Mouse (Mus musculus): ENCODE results near the gene Hoxb7. TPM values are rescaled to one million over a fixed set of nuclear protein-coding genes. Genes with fewer than 3 reads are reported as not detected.

Hoxb7 gene
- polyA plus RNA-seq, 1 experiment from 2014 or later = 56.1 TPM

- H3K27ac ChIP-seq = peak within 1 kb of the TSS; percentile 99
- H3K9ac ChIP-seq (ENCODE audit: low read depth, low read length) = peak within 1 kb of the TSS; percentile 98
- no peaks in the 10 kb centered on the region for H3K27me3 ChIP-seq (ENCODE audit: insufficient read depth, low read length)
- 6% methylated on average over 28 of the region's 28 CpGs for whole genome bisulfite sequencing
- H3K9me3 ChIP-seq (replicated peaks; ENCODE audit: low read length) = no peaks in the 10 kb centered on the region
- peak within 1 kb of the TSS; percentile 96 for H3K4me2 ChIP-seq (ENCODE audit: low read length)
- ATAC-seq (replicated peaks; ENCODE audit: low FRiP score, low read depth) (peak; percentile 9), DNase-seq (ENCODE audit: low spot score) (no peak)
- TF ChIP-seq CTCF (IDR thresholded peaks at IDR 0.05; ENCODE audit: low read depth) = no peak
- H3K4me1 ChIP-seq (replicated peaks; ENCODE audit: insufficient read depth, low read length) = peaks cover 23% of the 10 kb centered on the region; the same call in 1 of the 2 replicates
- peak within 1 kb of the TSS; percentile 83 for H3K4me3 ChIP-seq (replicated peaks; ENCODE audit: low read depth, low read length)
- H3K36me3 ChIP-seq (ENCODE audit: insufficient read depth, low read length) = 0 out of 2 replicates have a peak, but pooled peaks cover 7% of the 10 kb centered on the region
These were observed 31.4 kb downstream of the Hoxb7 start, which contains the start of gene Hoxb4 for GRCm38 (mm10) chr11:96317608-96318367. Gene Hoxb4 (plus strand): TSS chr11:96318267.

DNA sequence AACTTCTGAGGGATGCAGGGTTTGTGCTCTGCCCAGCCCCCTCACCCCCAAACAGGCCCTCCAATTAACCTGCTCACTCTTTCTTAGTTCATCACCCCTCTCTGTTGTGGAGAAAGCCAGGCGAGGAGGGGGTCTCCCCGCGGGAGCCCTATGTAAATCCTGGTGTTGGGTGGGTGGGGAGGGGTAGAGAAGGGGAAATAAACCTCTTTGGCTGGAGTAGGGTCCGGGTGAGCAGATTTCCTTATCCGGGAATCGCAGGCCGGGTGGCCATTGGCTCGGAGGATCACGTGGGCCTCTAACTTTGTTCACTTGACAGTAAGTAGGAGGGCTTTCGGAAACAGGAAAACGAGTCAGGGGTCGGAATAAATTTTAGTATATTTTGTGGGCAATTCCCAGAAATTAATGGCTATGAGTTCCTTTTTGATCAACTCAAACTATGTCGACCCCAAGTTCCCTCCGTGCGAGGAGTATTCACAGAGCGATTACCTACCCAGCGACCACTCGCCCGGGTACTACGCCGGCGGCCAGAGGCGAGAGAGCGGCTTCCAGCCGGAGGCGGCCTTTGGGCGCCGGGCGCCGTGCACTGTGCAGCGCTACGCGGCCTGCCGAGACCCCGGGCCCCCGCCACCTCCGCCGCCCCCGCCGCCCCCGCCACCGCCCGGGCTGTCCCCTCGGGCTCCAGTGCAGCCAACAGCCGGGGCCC is 32.1 kb downstream of the Hoxb7 start:
- ATAC-seq (replicated peaks; ENCODE audit: low FRiP score, low read depth) (peak; percentile 74), DNase-seq (ENCODE audit: low spot score) (peak; percentile 97)
- Histone ChIP-seq H3K27me3 (ENCODE audit: insufficient read depth, low read length) (no peaks in the 10 kb centered on the region), H3K27ac (peak overlapping the region; percentile 99), H3K4me1 (replicated peaks; ENCODE audit: insufficient read depth, low read length) (peaks cover 31% of the 10 kb centered on the region), H3K36me3 (ENCODE audit: insufficient read depth, low read length) (0 out of 2 replicates have a peak, but pooled peaks cover 7% of the 10 kb centered on the region), H3K4me3 (replicated peaks; ENCODE audit: low read depth, low read length) (peak overlapping the region; percentile 83), H3K9me3 (replicated peaks; ENCODE audit: low read length) (no peaks in the 10 kb centered on the region), H3K9ac (ENCODE audit: low read depth, low read length) (peak overlapping the region; percentile 98), H3K4me2 (ENCODE audit: low read length) (peak overlapping the region; percentile 96)
- under 1% methylated on average over 45 of the region's 45 CpGs for WGBS
- TF ChIP-seq CTCF (IDR thresholded peaks at IDR 0.05; ENCODE audit: low read depth) = no peak

DNA sequence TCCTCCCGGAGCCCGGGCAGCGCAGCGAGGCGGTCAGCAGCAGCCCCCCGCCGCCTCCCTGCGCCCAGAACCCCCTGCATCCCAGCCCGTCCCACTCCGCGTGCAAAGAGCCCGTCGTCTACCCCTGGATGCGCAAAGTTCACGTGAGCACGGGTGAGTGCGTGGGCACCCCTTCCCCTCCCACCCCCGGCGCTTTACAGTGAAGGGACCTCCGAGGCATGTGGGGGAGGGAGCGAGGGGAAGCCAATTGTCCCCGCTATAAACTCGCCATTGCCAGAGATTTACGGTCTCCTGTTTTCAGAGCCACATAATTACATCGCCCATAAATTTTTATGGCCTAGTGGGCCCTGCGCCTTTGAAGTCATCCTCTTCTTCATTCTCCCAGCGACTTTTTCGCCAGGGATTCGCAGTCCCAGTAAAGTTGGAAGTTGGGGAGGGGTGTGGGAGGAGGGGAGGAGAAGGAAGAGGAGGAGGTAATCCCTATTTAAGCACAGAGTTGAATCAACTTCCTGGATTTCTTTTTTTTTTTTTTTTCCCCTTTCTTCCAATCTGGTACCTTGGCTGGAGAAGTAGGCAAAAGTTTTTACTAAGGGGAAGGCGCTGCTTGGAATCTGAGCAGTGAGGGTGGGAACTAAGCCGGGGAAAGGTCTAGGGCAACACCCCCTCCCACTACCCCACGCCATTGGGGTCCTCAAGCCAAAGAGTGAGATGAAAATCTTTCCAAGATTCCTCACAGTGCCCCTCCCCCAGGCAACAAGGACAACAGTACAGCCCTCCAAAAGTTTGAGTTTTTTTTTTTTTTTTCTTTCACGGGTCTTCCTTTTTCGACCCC is 32.9 kb downstream of the Hoxb7 start:
- TF ChIP-seq CTCF (IDR thresholded peaks at IDR 0.05; ENCODE audit: low read depth) = no peak
- H3K4me3 ChIP-seq (replicated peaks; ENCODE audit: low read depth, low read length) = peak overlapping the region; percentile 83
- peaks cover 37% of the 10 kb centered on the region for H3K4me1 ChIP-seq (replicated peaks; ENCODE audit: insufficient read depth, low read length)
- H3K36me3 ChIP-seq (ENCODE audit: insufficient read depth, low read length) = 0 out of 2 replicates have a peak, but pooled peaks cover 7% of the 10 kb centered on the region
- peak overlapping the region; percentile 98 for H3K9ac ChIP-seq (ENCODE audit: low read depth, low read length)
- peak overlapping the region; percentile 99 for H3K27ac ChIP-seq
- H3K9me3 ChIP-seq (replicated peaks; ENCODE audit: low read length) = no peaks in the 10 kb centered on the region
- H3K27me3 ChIP-seq (ENCODE audit: insufficient read depth, low read length) = no peaks in the 10 kb centered on the region
- peak; percentile 80 for ATAC-seq (replicated peaks; ENCODE audit: low FRiP score, low read depth)
- DNase-seq (ENCODE audit: low spot score) = peak; percentile 98
- H3K4me2 ChIP-seq (ENCODE audit: low read length) = peak overlapping the region; percentile 96
- under 1% methylated on average over 34 of the region's 34 CpGs for WGBS

DNA sequence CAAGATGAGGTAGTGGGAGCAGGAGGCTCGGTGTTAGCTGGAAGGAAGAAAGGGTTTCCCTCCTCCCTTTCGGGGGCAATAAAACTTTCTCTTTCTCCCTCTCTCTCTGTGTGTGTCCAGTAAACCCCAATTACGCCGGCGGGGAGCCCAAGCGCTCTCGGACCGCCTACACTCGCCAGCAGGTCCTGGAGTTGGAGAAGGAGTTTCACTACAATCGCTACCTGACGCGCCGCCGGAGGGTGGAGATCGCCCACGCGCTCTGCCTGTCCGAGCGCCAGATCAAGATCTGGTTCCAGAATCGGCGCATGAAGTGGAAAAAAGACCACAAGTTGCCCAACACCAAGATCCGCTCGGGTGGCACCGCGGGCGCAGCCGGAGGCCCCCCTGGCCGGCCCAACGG is 33.5 kb downstream of the Hoxb7 start:
- peak; percentile 82 for DNase-seq (ENCODE audit: low spot score)
- Histone ChIP-seq H3K4me2 (ENCODE audit: low read length) (peak overlapping the region; percentile 96), H3K36me3 (ENCODE audit: insufficient read depth, low read length) (0 out of 2 replicates have a peak, but pooled peaks cover 7% of the 10 kb centered on the region), H3K27ac (peak overlapping the region; percentile 99), H3K9me3 (replicated peaks; ENCODE audit: low read length) (no peaks in the 10 kb centered on the region), H3K4me1 (replicated peaks; ENCODE audit: insufficient read depth, low read length) (peaks cover 40% of the 10 kb centered on the region), H3K27me3 (ENCODE audit: insufficient read depth, low read length) (no peaks in the 10 kb centered on the region), H3K4me3 (replicated peaks; ENCODE audit: low read depth, low read length) (peak overlapping the region; percentile 83), H3K9ac (ENCODE audit: low read depth, low read length) (peak overlapping the region; percentile 88)
- 0 out of 2 replicates have a peak, but pooled peaks have one; percentile 0 for ATAC-seq (replicated peaks; ENCODE audit: low FRiP score, low read depth)
- under 1% methylated on average over 29 of the region's 29 CpGs for WGBS
- no peak for TF ChIP-seq CTCF (IDR thresholded peaks at IDR 0.05; ENCODE audit: low read depth)

GRCm38 (mm10) chr11:96320688-96321087 is 34.3 kb downstream of the Hoxb7 start:
- H3K9ac ChIP-seq (ENCODE audit: low read depth, low read length) = peak overlapping the region; percentile 88
- 10% methylated on average over 17 of the region's 17 CpGs for WGBS
- DNase-seq (ENCODE audit: low spot score) = no peak

More at GRCm38 (mm10) chr11:96320688-96321087, 34.3 kb downstream of the Hoxb7 start:
- no peaks in the 10 kb centered on the region for H3K27me3 ChIP-seq (ENCODE audit: insufficient read depth, low read length)
- peak overlapping the region; percentile 96 for H3K4me2 ChIP-seq (ENCODE audit: low read length)
- H3K4me3 ChIP-seq (replicated peaks; ENCODE audit: low read depth, low read length) = peak overlapping the region; percentile 83
- H3K36me3 ChIP-seq (ENCODE audit: insufficient read depth, low read length) = 0 out of 2 replicates have a peak, but pooled peaks cover 7% of the 10 kb centered on the region
- ATAC-seq (replicated peaks; ENCODE audit: low FRiP score, low read depth) = no peak
- H3K9me3 ChIP-seq (replicated peaks; ENCODE audit: low read length) = no peaks in the 10 kb centered on the region
- TF ChIP-seq CTCF (IDR thresholded peaks at IDR 0.05; ENCODE audit: low read depth) = no peak
- H3K27ac ChIP-seq = peak overlapping the region; percentile 99
- peaks cover 42% of the 10 kb centered on the region for H3K4me1 ChIP-seq (replicated peaks; ENCODE audit: insufficient read depth, low read length)

Data from kidney, postnatal 0 days (tissue).